Mouse (Mus musculus) layer of hippocampus, postnatal 10 days (tissue): Measurements from ENCODE around the gene Ccr7. TPM values are rescaled to one million over a fixed set of nuclear protein-coding genes. Genes with fewer than 3 reads are reported as not detected.

Source experiments
- DNase-seq, 2 experiments: peaks; one replicate each; pipeline ENCODE4 v3.0.0; 2021; ENCODE audit warnings: low spot score in 2 of 2
- long read RNA-seq: library from polyadenylated mRNA; stranded (forward); transcript quantifications from one replicate; pipeline ENCODE4 v2.0.0, GENCODE M21; 2023
- total RNA-seq, 2 experiments: library from RNA; stranded (reverse); gene quantifications; 2 replicates each; pipeline ENCODE4 v1.2.3; 2021

Ccr7 gene
- total RNA-seq = not detected
- long read RNA-seq = 0 reads

- DNase-seq = no peak
Measured at GRCm38 (mm10) chr11:99154987-99155641, at the start of gene Ccr7. Gene Ccr7 (minus strand): TSS chr11:99155077.

GRCm38 (mm10) chr11:99189154-99189582, 34.3 kb upstream of the Ccr7 start:
- DNase-seq = peak; percentile 54 to 61

DNA sequence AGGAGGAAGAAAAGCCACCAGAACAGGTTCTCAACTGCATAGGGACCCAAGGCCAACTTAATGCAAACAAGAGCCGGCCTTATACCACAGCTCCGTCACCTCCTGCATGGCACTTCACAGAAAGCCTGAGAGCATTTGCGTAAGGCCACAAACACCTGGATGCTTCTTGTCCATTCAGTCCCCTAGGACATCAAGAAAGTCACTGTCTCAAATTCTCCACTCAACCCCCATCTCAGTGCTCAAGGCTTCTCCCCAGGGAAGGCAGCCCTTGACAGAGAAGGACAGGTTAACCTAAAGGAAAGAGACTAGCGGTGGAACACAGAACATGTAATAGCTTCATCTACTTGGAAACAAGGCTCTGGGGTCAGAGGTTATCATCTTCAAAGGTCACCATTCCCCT, 32.5 kb upstream of the Ccr7 start:
- DNase-seq = no peak

DNA sequence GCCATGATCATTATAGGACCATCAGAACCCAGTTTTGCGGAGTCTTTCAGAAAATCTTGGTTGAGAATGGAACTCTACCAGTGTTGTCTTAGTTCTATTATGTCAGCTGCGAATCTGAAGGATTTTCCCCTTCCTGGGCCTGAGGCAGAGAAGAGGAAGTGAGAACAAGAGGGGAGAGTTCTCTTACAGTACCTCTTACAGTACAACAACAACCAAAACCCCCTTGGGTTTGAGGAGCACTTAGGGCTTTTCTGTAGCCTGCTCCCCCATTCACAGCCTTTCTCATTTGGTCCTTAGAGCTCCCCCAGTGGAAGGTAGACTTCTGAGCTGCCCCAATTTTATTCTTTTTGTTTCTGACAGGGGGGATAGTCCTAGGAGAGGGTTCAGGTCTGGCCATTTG, 32.0 kb upstream of the Ccr7 start:
- no peak for DNase-seq

DNA sequence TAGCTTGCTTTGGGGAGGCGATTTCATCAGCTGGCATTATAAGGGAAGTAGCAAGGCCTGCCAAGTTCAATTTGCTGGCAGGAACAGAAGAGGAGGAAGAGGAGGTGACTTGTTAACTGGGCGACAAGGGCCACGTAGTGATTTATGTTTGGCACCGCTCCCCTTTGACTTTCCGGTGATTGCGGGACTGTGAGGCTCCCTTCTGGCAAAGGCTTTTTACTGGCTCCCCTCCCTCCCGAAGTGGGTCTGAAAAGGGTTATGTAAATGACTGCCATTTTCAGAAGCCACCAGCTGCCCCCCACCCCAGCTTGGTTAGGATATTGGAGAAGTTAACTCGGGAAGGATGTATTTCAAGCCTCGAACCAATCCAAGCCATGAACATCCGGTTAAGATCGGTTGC, 27.7 kb upstream of the Ccr7 start:
- no peak for DNase-seq

DNA sequence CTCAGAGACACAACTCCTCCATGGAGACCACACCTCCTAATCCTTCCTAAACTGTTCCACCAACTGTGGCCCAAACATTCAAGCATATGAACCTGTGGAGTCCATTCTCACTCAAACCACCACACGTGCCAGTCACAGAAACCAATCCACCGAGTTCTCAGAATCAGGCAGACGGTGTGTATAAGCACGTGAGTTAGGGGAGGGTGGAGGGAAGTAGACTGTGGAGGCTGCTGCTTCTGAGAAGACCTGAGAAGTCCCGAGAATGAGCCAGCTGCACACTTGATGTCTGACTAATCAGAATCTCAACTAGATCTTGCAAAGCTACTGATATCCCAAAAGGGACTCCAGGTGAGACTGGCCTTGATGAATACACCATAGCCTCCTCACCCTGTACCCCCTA, 25.2 kb upstream of the Ccr7 start:
- DNase-seq = no peak

GRCm38 (mm10) chr11:99177925-99178198, 23.0 kb upstream of the Ccr7 start:
- no peak for DNase-seq

DNA sequence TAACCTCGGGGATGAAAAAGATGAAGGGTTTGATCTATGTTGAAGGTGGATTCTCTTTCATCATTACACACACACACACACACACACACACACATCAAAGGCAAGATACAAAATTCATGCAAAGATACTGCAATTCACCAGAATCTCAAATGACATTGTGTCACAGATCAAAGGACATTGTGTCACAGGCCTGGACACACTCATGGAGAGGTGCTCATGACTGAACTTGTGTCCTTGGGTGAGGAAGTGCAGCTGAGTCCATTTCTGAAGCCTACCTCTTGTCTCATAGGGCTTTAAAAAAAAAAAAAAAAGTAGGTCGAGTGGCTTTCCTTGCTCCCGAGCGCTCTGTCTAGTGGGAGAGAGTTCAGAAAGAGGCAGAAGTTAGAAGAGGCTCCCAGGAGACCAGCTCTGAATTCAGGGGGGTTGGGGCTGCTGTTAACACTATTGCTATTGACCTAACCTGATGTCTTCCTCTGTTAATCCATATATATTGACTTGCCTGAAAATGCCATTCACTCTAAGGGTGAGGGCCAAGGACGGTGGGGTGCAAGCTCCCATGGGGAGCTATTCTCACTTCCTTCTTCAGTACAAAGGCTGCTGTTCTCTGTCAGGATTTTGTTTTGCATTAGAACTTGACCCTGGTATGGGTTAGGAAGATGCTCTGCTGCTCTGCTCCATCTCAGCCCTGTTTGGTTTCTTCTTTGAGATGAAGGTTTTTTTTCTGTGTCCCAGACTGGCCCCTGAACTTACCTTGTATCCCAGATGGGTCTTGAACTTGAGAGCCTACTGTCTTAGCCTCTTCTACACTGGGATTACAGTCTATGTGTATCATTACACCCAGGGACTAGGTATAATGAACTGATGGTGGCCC, 22.4 kb upstream of the Ccr7 start:
- no peak for DNase-seq

- DNase-seq = no peak
Measured at GRCm38 (mm10) chr11:99172002-99172401, 17.1 kb upstream of the Ccr7 start.

DNA sequence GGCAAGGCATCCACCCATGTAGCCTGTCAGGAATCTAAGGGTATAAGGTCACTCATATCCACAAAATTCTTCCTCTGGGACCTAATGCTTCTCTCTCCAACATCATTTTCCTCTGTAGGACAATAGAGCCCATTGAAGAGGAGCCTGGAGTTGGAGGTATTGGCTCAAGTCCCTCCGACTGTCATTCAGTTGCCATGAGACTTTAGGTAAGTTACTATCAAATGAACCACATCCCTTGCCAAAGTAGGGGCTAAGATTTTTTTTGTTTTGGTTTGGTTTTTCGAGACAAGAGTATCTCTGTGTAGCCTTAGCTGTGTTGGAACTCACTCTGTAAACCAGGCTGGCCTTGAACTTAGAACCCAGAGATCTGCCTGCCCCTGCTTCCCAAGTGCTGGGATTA, 16.6 kb upstream of the Ccr7 start:
- DNase-seq = no peak

GRCm38 (mm10) chr11:99170547-99171267, 15.8 kb upstream of the Ccr7 start:
- no peak for DNase-seq

- no peak for DNase-seq
Measured at GRCm38 (mm10) chr11:99170005-99170404, 15.1 kb upstream of the Ccr7 start.

DNA sequence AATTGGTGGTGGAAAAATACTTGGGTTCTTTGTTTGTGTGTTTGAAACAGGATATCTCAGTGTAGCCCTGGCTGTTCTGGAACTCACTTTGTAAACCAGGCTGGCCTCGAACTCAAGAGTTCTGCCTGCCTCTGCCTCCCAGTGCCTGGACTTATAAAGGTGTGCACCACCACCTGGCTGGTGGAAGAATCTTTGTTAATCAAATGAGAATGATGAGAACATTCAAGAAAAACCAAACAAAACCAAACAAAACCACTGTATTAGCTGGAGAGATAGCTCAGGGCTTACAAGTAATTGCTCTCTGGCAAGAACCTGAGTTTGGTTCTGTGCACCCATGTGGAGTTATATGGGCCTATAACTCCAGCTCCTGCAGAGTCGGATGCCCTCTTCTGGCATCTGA, 14.6 kb upstream of the Ccr7 start:
- DNase-seq = no peak

- no peak for DNase-seq
Measured at GRCm38 (mm10) chr11:99168030-99168474, 13.2 kb upstream of the Ccr7 start.

GRCm38 (mm10) chr11:99167576-99167975, 12.7 kb upstream of the Ccr7 start:
- DNase-seq = no peak

DNA sequence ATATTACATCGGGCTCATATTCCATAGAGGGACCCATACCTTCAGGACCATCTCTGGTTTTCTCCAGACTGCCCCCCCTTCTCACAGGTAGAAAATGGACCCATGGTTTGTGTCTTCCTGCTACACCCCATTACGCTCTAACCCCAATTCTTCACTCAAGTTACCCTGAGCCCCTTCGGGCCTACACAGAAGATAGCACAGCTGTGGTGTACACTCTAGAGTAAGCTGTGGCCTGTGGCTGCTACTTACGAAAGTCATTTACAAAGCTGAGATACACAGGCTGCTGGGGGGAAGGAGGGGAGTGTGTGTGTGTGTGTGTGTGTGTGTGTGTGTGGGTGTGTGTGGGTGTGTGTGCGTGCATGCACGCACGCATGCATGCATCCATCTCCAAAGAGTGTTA, 11.4 kb upstream of the Ccr7 start:
- DNase-seq = no peak

GRCm38 (mm10) chr11:99165031-99165752, 10.3 kb upstream of the Ccr7 start:
- no peak for DNase-seq

- no peak for DNase-seq
Measured at GRCm38 (mm10) chr11:99162972-99163686, 8.3 kb upstream of the Ccr7 start.

GRCm38 (mm10) chr11:99161648-99162047, 6.8 kb upstream of the Ccr7 start:
- DNase-seq = no peak

- DNase-seq = no peak
Measured at GRCm38 (mm10) chr11:99160228-99160627, 5.4 kb upstream of the Ccr7 start.

- no peak for DNase-seq
Measured at GRCm38 (mm10) chr11:99155817-99156216, 940 bp upstream of the Ccr7 start.
